ENCODE assay signal across 9 mouse cellular contexts in the genomic region with DNA sequence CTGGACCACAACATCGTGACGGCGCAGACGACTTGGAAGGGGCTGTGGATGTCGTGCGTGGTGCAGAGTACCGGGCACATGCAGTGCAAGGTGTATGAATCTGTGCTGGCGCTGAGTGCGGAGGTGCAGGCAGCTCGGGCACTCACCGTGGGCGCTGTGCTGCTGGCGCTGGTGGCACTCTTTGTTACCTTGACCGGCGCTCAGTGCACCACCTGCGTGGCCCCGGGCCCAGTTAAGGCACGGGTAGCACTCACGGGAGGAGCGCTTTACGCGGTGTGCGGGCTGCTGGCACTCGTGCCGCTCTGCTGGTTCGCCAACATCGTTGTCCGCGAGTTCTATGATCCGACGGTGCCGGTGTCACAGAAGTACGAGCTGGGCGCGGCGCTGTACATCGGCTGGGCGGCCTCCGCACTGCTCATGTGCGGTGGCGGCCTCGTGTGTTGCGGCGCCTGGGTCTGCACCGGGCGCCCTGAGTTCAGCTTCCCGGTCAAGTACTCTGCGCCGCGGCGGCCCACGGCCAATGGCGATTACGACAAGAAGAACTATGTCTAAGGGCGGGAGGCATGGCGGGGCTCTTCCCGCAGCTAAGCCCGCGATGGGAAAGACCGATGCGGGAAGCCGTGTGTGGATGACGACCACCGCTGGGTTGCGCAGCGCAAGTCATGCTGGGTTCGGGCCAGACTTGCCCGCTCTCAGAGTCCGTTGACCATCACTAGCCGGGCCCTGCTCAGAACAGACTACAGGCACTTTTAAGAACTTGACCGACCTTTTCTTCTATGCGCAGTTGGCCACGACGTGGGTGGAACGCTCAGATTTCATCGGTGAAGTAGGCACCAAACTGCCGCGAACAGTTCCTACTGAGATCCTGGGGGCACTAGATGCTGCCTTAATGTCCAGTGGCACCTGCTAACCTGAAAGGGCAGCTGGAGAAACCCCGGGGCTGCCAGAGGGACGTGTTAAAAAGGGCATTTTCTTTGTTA. TPM values are rescaled to one million over a fixed set of nuclear protein-coding genes. Genes with fewer than 3 reads are reported as not detected.
DNase-seq lines count a peak whose midpoint lies in the region; ATAC-seq and TF ChIP-seq lines count a peak whose summit lies in the region.
"Had no signal": no experiment of that assay in that cellular context is flagged by ENCODE, and none has a peak within 500 bp of the region (broad histone marks: within the 10 kb centered on the region; RNA-seq: fewer than 3 reads in every experiment).

No protein-coding gene starts in this region.

- intact Hi-C loops in heart, adult 2 months (cut with DNase I): loop anchor here (2.0 kb wide), 3 partner anchors 21 to 73 kb away; no protein-coding TSS in a partner anchor

- H3K4me1 ChIP-seq in heart, adult 2 months (ENCODE audit: control insufficient read depth, insufficient read depth, low read length): peaks cover 8% of the 10 kb centered on the region
- peaks cover 49% of the 10 kb centered on the region for H3K4me1 ChIP-seq in hindbrain, embryonic 10.5 days (replicated peaks)
- H3K4me1 ChIP-seq in liver, embryonic 16.5 days (ENCODE audit: control insufficient read depth, low read depth, low read length): no peaks in the 10 kb centered on the region; the same call in 1 of the 2 replicates
- peaks cover 9% of the 10 kb centered on the region for H3K4me1 ChIP-seq in small intestine, adult 2 months (ENCODE audit: control insufficient read depth, insufficient read depth, insufficient read length, low read length)

- TF ChIP-seq POLR2A in heart, adult 2 months (IDR thresholded peaks at IDR 0.05; ENCODE audit: insufficient read depth, low read depth, low read length): no peak
- TF ChIP-seq POLR2A in small intestine, adult 2 months (IDR thresholded peaks at IDR 0.05; ENCODE audit: low read depth, low read length): no peak

- peak overlapping the region; percentile 84 for H3K27ac ChIP-seq in heart, adult 2 months
- peak overlapping the region; percentile 59 for H3K27ac ChIP-seq in hindbrain, embryonic 10.5 days
- H3K27ac ChIP-seq in liver, embryonic 16.5 days (ENCODE audit: low read length): no peak overlapping the region
- no peak overlapping the region for H3K27ac ChIP-seq in small intestine, adult 2 months (ENCODE audit: insufficient read depth, low read depth, low read length)

- H3K36me3 ChIP-seq in heart, adult 2 months (ENCODE audit: control insufficient read depth, insufficient read depth, low read length): no peaks in the 10 kb centered on the region; the same call in 1 of the 2 replicates
- H3K36me3 ChIP-seq in hindbrain, embryonic 10.5 days: peaks cover 27% of the 10 kb centered on the region
- peaks cover 7% of the 10 kb centered on the region; the same call in 1 of the 2 replicates for H3K36me3 ChIP-seq in liver, embryonic 16.5 days (ENCODE audit: control insufficient read depth, insufficient read depth)
- H3K36me3 ChIP-seq in small intestine, adult 2 months (ENCODE audit: control insufficient read depth, insufficient read depth, low read length): no peaks in the 10 kb centered on the region

- no peak for TF ChIP-seq EP300 in heart, adult 2 months (IDR thresholded peaks at IDR 0.05; ENCODE audit: insufficient read depth, low read depth, low read length)

- H3K9me3 ChIP-seq in hindbrain, embryonic 10.5 days: no peaks in the 10 kb centered on the region
- H3K9me3 ChIP-seq in liver, embryonic 16.5 days (replicated peaks; ENCODE audit: control insufficient read depth, low read length): no peaks in the 10 kb centered on the region
- H3K9me3 ChIP-seq: G1E had no signal

- no peak for TF ChIP-seq CTCF in heart, adult 2 months (IDR thresholded peaks at IDR 0.05)
- TF ChIP-seq CTCF in small intestine, adult 2 months (IDR thresholded peaks at IDR 0.05; ENCODE audit: extremely low read depth, insufficient read length, insufficient replicate concordance, low read depth, low read length): no peak

- 0 out of 2 replicates have a peak, but pooled peaks cover 3% of the 10 kb centered on the region for H3K27me3 ChIP-seq in heart, adult 2 months (ENCODE audit: control insufficient read depth, insufficient read depth, low read length)
- peaks cover 63% of the 10 kb centered on the region for H3K27me3 ChIP-seq in hindbrain, embryonic 10.5 days (ENCODE audit: insufficient read depth, poor library complexity, severe bottlenecking)
- H3K27me3 ChIP-seq in liver, embryonic 16.5 days (ENCODE audit: control insufficient read depth, insufficient read depth, low read depth, low read length): peaks cover 48% of the 10 kb centered on the region
- H3K27me3 ChIP-seq in small intestine, adult 2 months (ENCODE audit: control insufficient read depth, insufficient read depth, low read length): peaks cover 26% of the 10 kb centered on the region

- 6% methylated on average over 80 of the region's 80 CpGs for WGBS in heart, adult 2 months
- 2% methylated on average over 80 of the region's 80 CpGs for WGBS in hindbrain, embryonic 10.5 days
- WGBS in liver, embryonic 16.5 days (ENCODE audit: insufficient replicate concordance): 3% methylated on average over 80 of the region's 80 CpGs
- WGBS in small intestine, adult 2 months: 4% methylated on average over 80 of the region's 80 CpGs

- DNase-seq in heart, adult 2 months: peak; percentile 37 to 46
- DNase-seq in heart, adult 8-10 months (ENCODE audit: low spot score): no peak
- DNase-seq in embryo, embryonic 10 days (ENCODE audit: low spot score): peak; percentile 41
- peak; percentile 47 for DNase-seq in hindbrain, embryonic 10.5 days (ENCODE audit: low spot score)
- DNase-seq in left cerebral cortex, adult 9 months (ENCODE audit: low spot score in 2 of 2): no peak
- DNase-seq in cerebellum, adult 8-10 months: no peak

- peak overlapping the region; percentile 67 for H3K4me3 ChIP-seq in heart, adult 2 months
- H3K4me3 ChIP-seq in hindbrain, embryonic 10.5 days: peak overlapping the region; percentile 55
- H3K4me3 ChIP-seq in liver, embryonic 16.5 days (ENCODE audit: low read depth, low read length): peak overlapping the region; percentile 40
- peak overlapping the region; percentile 54 for H3K4me3 ChIP-seq in small intestine, adult 2 months (ENCODE audit: low read depth, low read length)

- peak overlapping the region; percentile 39 for H3K4me2 ChIP-seq in liver, embryonic 16.5 days (ENCODE audit: low read depth, low read length)

- no peaks in the 10 kb centered on the region for H3K79me2 ChIP-seq in heart, adult 2 months (replicated peaks; ENCODE audit: control insufficient read depth, insufficient read depth, low read length)

- no peak for ATAC-seq in liver, embryonic 16.5 days (ENCODE audit: low read depth)

- peak overlapping the region; percentile 74 for H3K9ac ChIP-seq in heart, adult 2 months (ENCODE audit: low read depth, low read length)
- peak overlapping the region; percentile 16 for H3K9ac ChIP-seq in liver, embryonic 16.5 days (ENCODE audit: low read depth, low read length)

RNA-seq across cellular contexts. Expression of a gene that starts 0.7 kb away (rescaled TPM):
- 10 to 100 TPM; 14.7 to 19.5 TPM for total RNA-seq in heart, adult 2 months (2021)
- 27.6 and 38.3 TPM in 2 replicates for polyA plus RNA-seq in heart, adult 2 months (2012; rRNA removed)
- 10 to 100 TPM; 13.1 to 24.3 (median 15.1) TPM for total RNA-seq in heart, adult 8-10 months (2022)
- polyA plus RNA-seq in hindbrain, embryonic 10.5 days (2016; fragmentation: Nextera tagmentation; extraction: Ambion mirVana): 25.5 and 27.3 TPM in 2 replicates
- 8.4 and 9.8 TPM in 2 replicates for polyA plus RNA-seq in liver, embryonic 16.5 days (2015; fragmentation: Nextera tagmentation; extraction: Ambion mirVana)
- 14.1 and 24.9 TPM in 2 replicates for polyA plus RNA-seq in small intestine, adult 2 months (2012; rRNA removed)
- total RNA-seq: G1E had no signal

RNA-seq across cellular contexts. Expression of a gene that starts 34.2 kb away (rescaled TPM):
- 10 to 100 TPM; 45.4 to 48.5 TPM for total RNA-seq in heart, adult 2 months (2021)
- 30.3 and 42.6 TPM in 2 replicates for polyA plus RNA-seq in heart, adult 2 months (2012; rRNA removed)
- total RNA-seq in heart, adult 8-10 months (2022): 10 to 100 TPM; 52.6 to 58.4 (median 55.9) TPM
- 100 and 104 TPM in 2 replicates for polyA plus RNA-seq in hindbrain, embryonic 10.5 days (2016; fragmentation: Nextera tagmentation; extraction: Ambion mirVana)
- 37.0 and 38.2 TPM in 2 replicates for polyA plus RNA-seq in liver, embryonic 16.5 days (2015; fragmentation: Nextera tagmentation; extraction: Ambion mirVana)
- 7.0 and 11.4 TPM in 2 replicates for polyA plus RNA-seq in small intestine, adult 2 months (2012; rRNA removed)

RNA-seq across cellular contexts. Expression of a gene that starts 34.4 kb away (rescaled TPM):
- 1 to 10 TPM; 2.5 to 3.4 TPM for total RNA-seq in heart, adult 2 months (2021)
- polyA plus RNA-seq in heart, adult 2 months (2012; rRNA removed): 3.9 and 5.2 TPM in 2 replicates
- total RNA-seq in heart, adult 8-10 months (2022): 1 to 10 TPM; 1.9 to 3.0 (median 2.3) TPM
- polyA plus RNA-seq in hindbrain, embryonic 10.5 days (2016; fragmentation: Nextera tagmentation; extraction: Ambion mirVana): 55.1 and 72.7 TPM in 2 replicates
- polyA plus RNA-seq in liver, embryonic 16.5 days (2015; fragmentation: Nextera tagmentation; extraction: Ambion mirVana): 33.6 and 38.5 TPM in 2 replicates
- polyA plus RNA-seq in small intestine, adult 2 months (2012; rRNA removed): 4.3 and 6.6 TPM in 2 replicates

RNA-seq across cellular contexts. Expression of a gene that starts 59.0 kb away (rescaled TPM):
- total RNA-seq in heart, adult 2 months (2021): 10 to 100 TPM; 23.3 to 25.5 TPM
- 46.9 and 68.1 TPM in 2 replicates for polyA plus RNA-seq in heart, adult 2 months (2012; rRNA removed)
- total RNA-seq in heart, adult 8-10 months (2022): 10 to 100 TPM; 21.1 to 28.7 (median 26.2) TPM
- 27.3 and 27.4 TPM in 2 replicates for polyA plus RNA-seq in hindbrain, embryonic 10.5 days (2016; fragmentation: Nextera tagmentation; extraction: Ambion mirVana)
- polyA plus RNA-seq in liver, embryonic 16.5 days (2015; fragmentation: Nextera tagmentation; extraction: Ambion mirVana): 16.4 and 18.1 TPM in 2 replicates
- polyA plus RNA-seq in small intestine, adult 2 months (2012; rRNA removed): 33.6 and 49.8 TPM in 2 replicates

RNA-seq across cellular contexts. Expression of a gene that starts 59.0 kb away (rescaled TPM):
- total RNA-seq in heart, adult 2 months (2021): 1 to 10 TPM in 1 of 2 experiments, not detected in 1; 1.3 TPM
- not detected in 2 replicates for polyA plus RNA-seq in heart, adult 2 months (2012; rRNA removed)
- total RNA-seq in heart, adult 8-10 months (2022): 1 to 10 TPM in 2 of 4 experiments, under 1 TPM in 1, not detected in 1; 0.14 to 4.6 (median 2.0) TPM
- polyA plus RNA-seq in hindbrain, embryonic 10.5 days (2016; fragmentation: Nextera tagmentation; extraction: Ambion mirVana): not detected in 2 replicates
- not detected in 2 replicates for polyA plus RNA-seq in liver, embryonic 16.5 days (2015; fragmentation: Nextera tagmentation; extraction: Ambion mirVana)
- polyA plus RNA-seq in small intestine, adult 2 months (2012; rRNA removed): not detected in 2 replicates
- total RNA-seq: G1E had no signal
- polyA plus RNA-seq: G1E had no signal

Comparison
In these comparisons a context has a peak if more than half of its experiments do, and no peak if none do; other contexts are left out.
1. DNase-seq: peak in heart, adult 2 months (2 of 2), embryo, embryonic 10 days (single experiment) and hindbrain, embryonic 10.5 days (single experiment); none in heart, adult 8-10 months (single experiment), left cerebral cortex, adult 9 months (0 of 2) and cerebellum, adult 8-10 months (single experiment).
2. H3K27ac ChIP-seq: peak in heart, adult 2 months (single experiment) and hindbrain, embryonic 10.5 days (single experiment); none in liver, embryonic 16.5 days (single experiment) and small intestine, adult 2 months (single experiment).
3. Peak in every context shown above with its lines, with median percentiles within 50 percentile points of each other: H3K4me3 ChIP-seq.